Mouse (Mus musculus): Measurements from ENCODE around the gene Elovl5. TPM values are rescaled to one million over a fixed set of nuclear protein-coding genes. Genes with fewer than 3 reads are reported as not detected.

Gene Elovl5
- 56.6 and 58.5 TPM in 2 replicates for polyA plus RNA-seq (2015; fragmentation: Nextera tagmentation; extraction: Ambion mirVana)

DNA sequence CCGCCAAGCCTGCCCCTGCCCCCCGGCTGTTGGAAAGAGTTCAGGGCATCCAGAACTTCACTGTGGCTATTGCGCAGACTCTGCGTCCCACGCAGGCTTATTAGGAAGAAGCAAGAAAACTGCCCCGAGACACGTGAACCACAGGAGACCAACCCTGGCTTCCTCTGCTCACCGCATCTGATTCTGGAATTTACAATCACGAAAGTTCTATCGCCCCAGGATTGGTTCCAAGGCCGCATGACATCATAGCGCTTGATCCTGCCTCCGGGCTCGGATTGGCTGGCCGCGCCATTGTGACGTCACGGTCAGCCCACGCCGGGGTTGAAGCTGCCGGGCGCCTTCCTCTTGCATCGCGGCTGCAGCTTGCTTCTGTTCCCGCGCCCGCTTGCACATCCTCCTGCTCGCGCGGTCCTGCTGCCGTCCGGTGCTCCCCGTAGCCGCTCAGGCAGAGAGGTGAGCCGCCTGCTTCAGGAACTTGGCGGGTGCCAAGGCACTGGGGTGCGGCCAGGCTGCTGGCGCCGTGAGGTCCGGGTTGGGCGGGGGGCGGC lies at the start of gene Elovl5:
Gene Elovl5 (plus strand): TSS at position 291 of the 548 bp plus-strand sequence.
- 1% methylated on average over 42 of the region's 42 CpGs for WGBS
- peak within 1 kb of the TSS; percentile 83 for H3K4me2 ChIP-seq
- no peaks in the 10 kb centered on the region for H3K27me3 ChIP-seq
- peaks cover 28% of the 10 kb centered on the region for H3K4me1 ChIP-seq (replicated peaks)
- no peaks in the 10 kb centered on the region for H3K36me3 ChIP-seq
- ATAC-seq (ENCODE audit: low FRiP score), result peak; percentile 93
- H3K4me3 ChIP-seq, result peak within 1 kb of the TSS; percentile 91
- H3K27ac ChIP-seq, result peak within 1 kb of the TSS; percentile 95
- H3K9me3 ChIP-seq, result no peaks in the 10 kb centered on the region
- peak within 1 kb of the TSS; percentile 90 for H3K9ac ChIP-seq

DNA sequence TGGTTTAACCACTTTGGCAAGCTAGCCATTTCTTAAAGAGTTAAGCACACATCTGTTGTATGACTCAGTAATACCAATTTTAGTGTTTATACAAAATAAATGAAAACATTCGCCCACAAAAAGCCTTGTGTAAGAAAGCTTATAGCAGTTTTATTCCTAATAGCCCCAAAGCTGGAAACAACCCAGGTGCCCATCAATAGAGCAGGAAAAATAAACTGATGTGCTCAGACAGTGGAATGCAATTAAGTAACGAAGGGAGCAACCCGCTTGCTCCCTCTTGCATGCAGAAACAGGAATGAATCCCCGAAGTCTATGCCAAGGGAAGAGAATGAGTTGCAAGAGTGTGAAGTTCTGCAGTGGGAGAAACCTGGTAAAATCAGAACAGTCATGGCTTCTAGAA lies 25.7 kb upstream of the Elovl5 start:
- no peak overlapping the region for H3K4me2 ChIP-seq
- ATAC-seq (ENCODE audit: low FRiP score), result no peak
- H3K4me3 ChIP-seq, result no peak overlapping the region
- H3K27ac ChIP-seq, result no peak overlapping the region
- H3K4me1 ChIP-seq (replicated peaks), result no peaks in the 10 kb centered on the region
- no peaks in the 10 kb centered on the region for H3K9me3 ChIP-seq
- WGBS, result 85% methylated on average over 4 of the region's 4 CpGs
- H3K36me3 ChIP-seq, result no peaks in the 10 kb centered on the region
- no peak overlapping the region for H3K9ac ChIP-seq
- no peaks in the 10 kb centered on the region for H3K27me3 ChIP-seq

DNA sequence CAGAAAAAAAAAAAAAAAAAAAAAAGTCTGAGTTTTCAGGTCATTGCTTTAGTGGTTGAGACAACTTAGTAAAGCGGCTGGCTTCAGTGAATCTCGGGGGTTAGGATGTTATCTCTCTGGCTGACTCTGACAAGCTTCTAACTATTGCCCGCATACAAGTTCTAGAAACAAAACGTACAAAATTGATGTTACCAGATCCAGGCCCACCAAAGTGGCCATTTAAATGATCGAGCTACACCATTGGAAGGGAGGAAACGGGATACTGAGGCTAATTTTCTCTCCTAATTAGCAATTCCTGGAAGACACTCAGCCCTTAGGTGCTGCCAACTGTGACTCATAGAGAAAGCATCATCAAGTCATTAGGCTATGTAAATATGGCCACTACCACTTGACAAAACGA lies 18.6 kb upstream of the Elovl5 start:
- no peak overlapping the region for H3K9ac ChIP-seq
- no peak overlapping the region for H3K4me3 ChIP-seq
- no peak overlapping the region for H3K4me2 ChIP-seq
- H3K27ac ChIP-seq, result no peak overlapping the region
- no peaks in the 10 kb centered on the region for H3K36me3 ChIP-seq
- no peaks in the 10 kb centered on the region for H3K9me3 ChIP-seq
- no peaks in the 10 kb centered on the region for H3K4me1 ChIP-seq (replicated peaks)
- WGBS, result 76% methylated on average over 7 of the region's 7 CpGs
- H3K27me3 ChIP-seq, result no peaks in the 10 kb centered on the region
- ATAC-seq (ENCODE audit: low FRiP score), result no peak

DNA sequence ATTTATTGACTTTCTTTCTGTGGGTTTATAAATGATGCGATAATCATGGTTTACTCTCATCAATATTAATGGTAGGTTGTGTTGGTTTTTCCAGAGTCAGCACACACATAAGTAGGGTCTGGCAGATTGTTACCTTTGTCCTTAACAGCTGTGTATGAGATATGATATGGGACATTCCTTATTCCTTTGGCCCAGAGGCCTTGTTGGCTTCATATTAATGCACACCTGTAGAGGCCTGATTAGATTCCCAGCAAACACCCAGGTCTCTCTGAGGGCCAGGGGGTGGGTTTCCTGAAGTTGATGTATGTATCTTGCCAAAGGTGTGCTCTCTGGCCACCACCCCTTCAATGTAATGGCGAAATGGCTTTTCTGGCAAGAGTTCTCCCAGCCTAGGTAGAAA lies 13.0 kb upstream of the Elovl5 start:
- Histone ChIP-seq H3K4me3 (no peak overlapping the region), H3K9ac (no peak overlapping the region), H3K27me3 (no peaks in the 10 kb centered on the region), H3K9me3 (no peaks in the 10 kb centered on the region), H3K27ac (no peak overlapping the region), H3K4me1 (replicated peaks) (peaks cover under 1% of the 10 kb centered on the region; the same call in 1 of the 2 replicates), H3K4me2 (no peak overlapping the region), H3K36me3 (no peaks in the 10 kb centered on the region)
- ATAC-seq (ENCODE audit: low FRiP score), result no peak
- 94% methylated on average over 2 of the region's 2 CpGs for WGBS

DNA sequence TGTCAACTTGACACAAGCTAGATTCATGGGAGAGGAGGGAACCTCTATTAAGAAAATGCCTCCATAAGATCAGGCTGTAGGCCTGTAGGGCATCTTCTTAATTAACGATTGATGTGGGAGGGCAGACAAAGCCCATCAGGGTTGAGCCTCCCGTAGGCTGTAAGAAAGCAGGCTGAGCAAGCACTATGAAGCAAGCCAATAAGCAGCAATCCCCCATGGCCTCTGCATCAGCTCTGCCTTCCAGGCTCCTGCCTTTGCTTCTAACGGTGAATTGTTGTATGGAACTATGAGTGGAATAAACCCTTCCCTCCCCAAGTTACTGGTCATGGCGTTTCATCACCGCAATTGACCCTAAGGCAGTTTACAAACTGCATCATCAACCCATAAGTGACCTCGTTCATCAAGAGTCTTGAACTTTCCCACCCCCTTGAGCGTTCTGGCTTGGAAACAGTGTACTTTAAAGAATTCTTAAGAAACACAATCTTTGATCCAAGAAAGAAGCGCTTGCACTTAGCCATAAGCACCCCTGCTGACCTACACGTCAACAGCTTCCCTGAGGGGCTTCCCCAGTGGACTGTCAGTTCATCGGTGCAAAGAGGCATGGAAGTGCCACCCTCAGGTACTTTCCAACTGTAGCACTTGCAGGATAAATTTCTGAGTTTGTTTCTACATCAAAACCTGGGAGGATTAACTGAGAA lies 7.4 kb upstream of the Elovl5 start:
- Histone ChIP-seq H3K27ac (peak overlapping the region; percentile 94), H3K9me3 (no peaks in the 10 kb centered on the region), H3K27me3 (no peaks in the 10 kb centered on the region), H3K4me1 (replicated peaks) (peaks cover 18% of the 10 kb centered on the region), H3K9ac (peak overlapping the region; percentile 84), H3K4me2 (peak overlapping the region; percentile 66), H3K36me3 (no peaks in the 10 kb centered on the region), H3K4me3 (peak overlapping the region; percentile 70)
- ATAC-seq (ENCODE audit: low FRiP score), result 0 out of 2 replicates have a peak, but pooled peaks have one; percentile 5
- WGBS, result 16% methylated on average over 10 of the region's 10 CpGs

DNA sequence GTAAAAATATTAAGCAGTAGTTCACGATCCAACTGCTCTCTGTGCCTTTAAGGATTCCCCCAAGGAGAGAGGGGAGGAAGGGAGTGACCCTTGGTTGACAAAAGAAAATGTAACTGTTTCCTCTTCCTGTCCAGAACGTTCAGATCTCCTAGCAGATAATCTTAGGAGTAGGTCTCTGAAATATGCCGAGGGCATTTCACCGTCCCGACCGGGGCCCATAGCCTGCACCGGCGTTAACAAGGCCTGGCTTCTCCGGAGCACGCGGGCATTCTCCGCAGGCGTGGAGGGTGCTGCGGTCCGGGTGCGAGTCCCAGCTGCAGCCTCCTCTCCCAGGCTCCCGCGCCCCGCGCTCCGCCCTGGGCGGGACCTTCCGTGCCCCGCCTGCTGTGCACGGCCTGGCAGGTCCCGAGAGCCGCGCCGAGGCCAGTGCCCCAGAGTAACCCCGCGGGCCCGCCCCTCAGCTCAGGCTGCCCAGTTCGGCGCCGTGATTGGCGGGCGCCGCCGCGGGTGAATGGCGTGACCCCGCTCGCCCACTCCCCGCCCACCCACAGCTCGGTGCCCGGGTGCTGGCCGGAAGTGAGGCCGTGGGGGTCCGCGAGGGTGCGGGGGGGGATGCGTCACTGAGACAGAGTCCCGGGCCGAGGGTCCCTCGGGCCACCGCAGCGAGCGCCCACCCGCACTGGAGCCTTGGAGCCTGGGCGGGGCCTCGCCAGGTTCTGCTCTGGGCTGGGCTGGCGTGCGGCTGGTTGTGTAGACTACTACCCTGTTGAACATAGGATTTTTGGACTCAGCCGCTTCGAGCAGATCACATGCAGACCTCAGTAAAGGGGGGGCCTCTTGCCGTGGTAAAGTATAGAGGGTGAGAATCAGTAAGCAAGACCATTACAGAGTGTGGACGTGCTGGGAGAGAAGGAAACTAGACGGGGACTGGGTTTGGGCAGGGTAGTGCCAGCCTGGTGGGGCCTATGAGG lies 6.6 kb upstream of the Elovl5 start:
- peak overlapping the region; percentile 94 for H3K27ac ChIP-seq
- under 1% methylated on average over 67 of the region's 68 CpGs for WGBS
- no peaks in the 10 kb centered on the region for H3K27me3 ChIP-seq

DNA sequence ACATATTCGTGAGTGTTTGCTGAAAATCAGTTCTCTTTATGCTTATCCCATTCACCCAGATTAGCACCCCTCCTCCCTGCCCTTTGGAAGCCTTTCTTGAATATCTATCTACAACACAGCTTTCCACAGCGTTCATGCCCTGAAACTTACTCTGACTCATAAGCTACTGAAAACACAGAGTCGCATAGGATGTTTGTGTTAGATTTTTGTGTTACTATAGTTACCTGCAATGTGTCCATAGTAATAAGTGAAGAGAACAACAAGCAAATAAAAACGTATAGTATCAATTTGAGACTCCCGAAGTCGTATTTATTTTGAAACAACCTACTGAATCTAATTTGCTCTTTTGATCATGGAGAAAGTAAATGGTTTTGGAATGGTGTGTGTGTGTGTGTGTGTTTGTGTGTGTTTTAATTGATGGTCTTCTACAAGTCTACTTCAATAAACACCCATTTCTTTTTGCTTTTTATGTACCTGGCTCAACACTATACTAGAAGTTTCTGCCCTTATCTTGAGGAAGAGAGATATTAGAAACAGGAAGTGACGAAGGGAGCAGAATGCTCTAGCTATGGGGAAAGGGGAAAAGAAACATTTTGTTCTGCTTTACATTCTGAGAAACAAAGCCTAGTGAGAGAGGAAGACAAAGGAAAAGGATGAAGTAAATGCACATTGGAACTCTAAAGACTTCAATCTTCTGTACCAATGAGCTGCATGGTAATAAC lies 5.5 kb upstream of the Elovl5 start:
- no peaks in the 10 kb centered on the region for H3K36me3 ChIP-seq
- no peak for ATAC-seq (ENCODE audit: low FRiP score)
- H3K27me3 ChIP-seq, result no peaks in the 10 kb centered on the region
- H3K4me1 ChIP-seq (replicated peaks), result peaks cover 18% of the 10 kb centered on the region
- H3K27ac ChIP-seq, result peak overlapping the region; percentile 94; the same call in 1 of the 2 replicates
- peak overlapping the region; percentile 66 for H3K4me2 ChIP-seq
- no peaks in the 10 kb centered on the region for H3K9me3 ChIP-seq
- H3K9ac ChIP-seq, result peak overlapping the region; percentile 84
- WGBS, result 52% methylated on average over 7 of the region's 7 CpGs
- peak overlapping the region; percentile 70 for H3K4me3 ChIP-seq

More for the DNA sequence above, 6.6 kb upstream of the Elovl5 start:
- Histone ChIP-seq H3K9ac (peak overlapping the region; percentile 84), H3K4me3 (peak overlapping the region; percentile 70), H3K9me3 (no peaks in the 10 kb centered on the region), H3K36me3 (no peaks in the 10 kb centered on the region), H3K4me2 (peak overlapping the region; percentile 66), H3K4me1 (replicated peaks) (peaks cover 18% of the 10 kb centered on the region)
- peak; percentile 97 for ATAC-seq (ENCODE audit: low FRiP score)

DNA sequence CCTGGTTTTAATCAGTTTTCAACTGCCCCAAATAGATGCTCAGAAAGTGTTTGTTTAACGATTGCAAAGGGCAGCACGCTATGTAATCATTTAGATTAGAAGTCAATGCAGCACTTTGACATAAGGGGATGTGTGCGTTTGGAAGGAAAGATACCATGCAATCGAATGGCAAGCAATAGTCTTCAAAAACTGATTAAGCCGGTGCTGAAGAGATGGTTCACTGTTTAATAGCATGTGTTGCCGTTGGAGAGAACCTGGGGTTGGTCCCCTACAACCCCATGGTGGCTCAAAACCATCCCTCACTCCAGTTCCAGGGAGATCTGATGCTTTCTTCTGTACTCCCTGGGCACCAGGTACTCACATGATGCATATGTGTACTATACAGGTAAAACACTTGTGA lies 4.9 kb upstream of the Elovl5 start:
- H3K36me3 ChIP-seq, result no peaks in the 10 kb centered on the region
- H3K4me2 ChIP-seq, result no peak overlapping the region
- H3K27ac ChIP-seq, result no peak overlapping the region
- H3K9me3 ChIP-seq, result no peaks in the 10 kb centered on the region
- peaks cover 18% of the 10 kb centered on the region for H3K4me1 ChIP-seq (replicated peaks)
- H3K9ac ChIP-seq, result no peak overlapping the region
- ATAC-seq (ENCODE audit: low FRiP score), result no peak
- no peaks in the 10 kb centered on the region for H3K27me3 ChIP-seq
- no peak overlapping the region for H3K4me3 ChIP-seq
- WGBS, result 82% methylated on average over 6 of the region's 6 CpGs

DNA sequence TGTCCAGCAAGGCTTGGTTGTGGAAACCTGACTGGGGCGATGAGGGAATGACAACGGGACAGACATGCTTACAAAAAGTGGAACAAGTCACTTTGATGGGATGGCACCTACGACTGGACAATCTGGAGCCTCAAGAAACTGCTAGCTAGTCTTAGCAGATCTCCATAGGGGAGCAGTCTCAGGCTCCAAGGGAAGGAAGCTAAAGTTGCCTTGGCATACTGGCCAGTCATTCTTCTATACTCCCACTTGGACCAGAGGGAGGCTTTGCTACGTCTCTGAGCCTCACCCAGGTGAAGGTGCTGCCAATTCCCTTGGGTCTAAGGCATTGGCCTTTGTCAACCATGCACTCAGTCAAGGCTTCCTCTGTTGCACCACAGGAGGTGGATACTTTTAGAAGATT lies 2.5 kb upstream of the Elovl5 start:
- Histone ChIP-seq H3K4me2 (no peak overlapping the region), H3K27me3 (no peaks in the 10 kb centered on the region), H3K9me3 (no peaks in the 10 kb centered on the region), H3K4me3 (no peak overlapping the region), H3K4me1 (replicated peaks) (peaks cover 31% of the 10 kb centered on the region), H3K27ac (no peak overlapping the region), H3K36me3 (no peaks in the 10 kb centered on the region), H3K9ac (no peak overlapping the region)
- no peak for ATAC-seq (ENCODE audit: low FRiP score)
- WGBS, result 81% methylated on average over 4 of the region's 4 CpGs

DNA sequence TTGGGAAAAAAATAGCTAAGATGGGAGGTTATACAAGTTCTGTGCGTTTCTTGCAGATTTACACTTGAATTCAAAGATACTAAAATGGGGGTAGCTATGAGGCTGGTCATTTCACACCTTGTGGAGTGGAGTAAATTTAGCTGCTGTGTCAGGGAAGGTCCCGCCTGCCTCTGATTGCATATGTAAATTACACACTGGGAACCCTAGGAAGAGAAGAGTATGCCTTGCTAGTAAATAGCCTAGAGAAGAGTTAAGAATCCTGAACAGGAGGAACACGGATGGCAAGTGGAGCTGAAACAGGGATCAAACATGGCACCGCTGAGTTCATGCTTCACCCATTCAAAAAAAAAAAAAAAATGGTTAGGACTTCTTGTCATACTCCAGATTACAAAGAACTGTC lies 1.4 kb upstream of the Elovl5 start:
- WGBS, result 51% methylated on average over 4 of the region's 4 CpGs
- Histone ChIP-seq H3K36me3 (no peaks in the 10 kb centered on the region), H3K4me1 (replicated peaks) (peaks cover 32% of the 10 kb centered on the region), H3K27ac (no peak overlapping the region), H3K27me3 (no peaks in the 10 kb centered on the region), H3K4me2 (no peak overlapping the region), H3K9ac (no peak overlapping the region), H3K9me3 (no peaks in the 10 kb centered on the region), H3K4me3 (no peak overlapping the region)
- no peak for ATAC-seq (ENCODE audit: low FRiP score)

DNA sequence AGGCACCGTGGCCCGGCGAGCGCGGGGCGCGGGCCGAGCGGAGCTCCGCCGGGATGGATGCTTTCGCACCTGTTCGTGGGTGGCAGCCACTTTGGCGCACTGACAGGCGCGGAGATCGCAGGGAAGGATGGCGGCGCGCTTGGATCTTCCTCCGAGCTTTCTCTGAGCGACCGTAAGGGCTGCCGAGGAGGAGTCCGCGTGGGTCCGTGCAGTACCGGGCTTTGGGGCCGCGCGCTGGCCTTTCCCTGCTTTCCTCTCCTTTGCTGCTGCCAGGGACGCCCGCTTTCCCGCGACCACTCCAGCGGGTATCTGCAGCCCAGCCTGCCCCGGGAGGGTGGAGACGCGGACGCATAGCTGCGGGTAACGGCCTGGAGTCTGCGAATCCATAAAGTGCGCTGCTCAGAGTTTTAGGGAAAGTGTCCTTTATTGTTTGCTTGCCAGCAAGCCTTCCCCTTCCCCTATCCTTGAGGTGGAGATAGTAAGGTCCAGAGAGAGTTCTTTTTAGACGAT lies 513 bp downstream of the Elovl5 start:
- WGBS, result under 1% methylated on average over 45 of the region's 45 CpGs
- H3K4me3 ChIP-seq, result peak overlapping the region; percentile 91

More for the DNA sequence above, 513 bp downstream of the Elovl5 start:
- Histone ChIP-seq H3K27ac (peak overlapping the region; percentile 95), H3K9me3 (no peaks in the 10 kb centered on the region), H3K4me2 (peak overlapping the region; percentile 83), H3K27me3 (no peaks in the 10 kb centered on the region), H3K4me1 (replicated peaks) (peaks cover 30% of the 10 kb centered on the region), H3K36me3 (no peaks in the 10 kb centered on the region), H3K9ac (peak overlapping the region; percentile 90)
- peak; percentile 70 for ATAC-seq (ENCODE audit: low FRiP score)
